ENCODE assay signal across 8 mouse cellular contexts in genomic region chr1:128244727-128245355, GRCm38 (mm10). TPM values are rescaled to one million over a fixed set of nuclear protein-coding genes. Genes with fewer than 3 reads are reported as not detected.
DNase-seq lines count a peak whose midpoint lies in the region; ATAC-seq and TF ChIP-seq lines count a peak whose summit lies in the region.

No protein-coding gene starts in this region.

- peak overlapping the region; percentile 82 for H3K9ac ChIP-seq in forebrain, embryonic 13.5 days
- H3K9ac ChIP-seq in hindbrain, postnatal 0 days (replicated peaks; ENCODE audit: low read length), result peak overlapping the region; percentile 75

- peak overlapping the region; percentile 85 for H3K4me3 ChIP-seq in brown adipose tissue, adult 24 weeks (ENCODE audit: insufficient read depth, low read depth, low read length)
- H3K4me3 ChIP-seq in forebrain, embryonic 13.5 days, result peak overlapping the region; percentile 81
- peak overlapping the region; percentile 61 for H3K4me3 ChIP-seq in hindbrain, postnatal 0 days (ENCODE audit: low read length)
- peak overlapping the region; percentile 99 for H3K4me3 ChIP-seq in megakaryocyte, embryonic 14.5 days (replicated peaks)

- H3K27ac ChIP-seq in brown adipose tissue, adult 24 weeks (replicated peaks; ENCODE audit: low read depth, low read length), result peak overlapping the region; percentile 89
- peak overlapping the region; percentile 88 for H3K27ac ChIP-seq in forebrain, embryonic 13.5 days
- H3K27ac ChIP-seq in hindbrain, postnatal 0 days, result peak overlapping the region; percentile 89

- WGBS in forebrain, embryonic 13.5 days, result 3% methylated on average over 19 of the region's 19 CpGs
- WGBS in hindbrain, postnatal 0 days, result under 1% methylated on average over 17 of the region's 19 CpGs

- no peaks in the 10 kb centered on the region for H3K36me3 ChIP-seq in forebrain, embryonic 13.5 days (ENCODE audit: poor library complexity, severe bottlenecking)
- H3K36me3 ChIP-seq in hindbrain, postnatal 0 days (ENCODE audit: insufficient read depth, low read length), result no peaks in the 10 kb centered on the region
- H3K36me3 ChIP-seq in megakaryocyte, embryonic 14.5 days (replicated peaks; ENCODE audit: low read length), result peaks cover 20% of the 10 kb centered on the region

- H3K4me2 ChIP-seq in forebrain, embryonic 13.5 days, result peak overlapping the region; percentile 95
- H3K4me2 ChIP-seq in hindbrain, postnatal 0 days (ENCODE audit: low read depth, low read length), result peak overlapping the region; percentile 70

- peak; percentile 42; the same call in 1 of the 2 replicates for ATAC-seq in forebrain, embryonic 13.5 days
- ATAC-seq in hindbrain, postnatal 0 days, result peak; percentile 48

- no peaks in the 10 kb centered on the region for H3K27me3 ChIP-seq in forebrain, embryonic 13.5 days
- H3K27me3 ChIP-seq in hindbrain, postnatal 0 days (ENCODE audit: insufficient read depth, low read length), result no peaks in the 10 kb centered on the region
- no peaks in the 10 kb centered on the region for H3K27me3 ChIP-seq in megakaryocyte, embryonic 14.5 days (replicated peaks)

- TF ChIP-seq CTCF in hindbrain, postnatal 0 days (IDR thresholded peaks at IDR 0.05; ENCODE audit: low read depth), result no peak

- DNase-seq in retina, embryonic 14.5 days (ENCODE audit: low spot score), result peak; percentile 48
- DNase-seq in retina, postnatal 1 day, result no peak
- peak; percentile 39 for DNase-seq in hindbrain, postnatal 0 days (ENCODE audit: low spot score)
- peak; percentile 8 to 12 for DNase-seq in spleen, postnatal 14 days (ENCODE audit: low spot score in 2 of 2)
- DNase-seq in frontal cortex, postnatal 25 days (ENCODE audit: low spot score in 2 of 2), result no peak

- H3K9me3 ChIP-seq in forebrain, embryonic 13.5 days (replicated peaks), result no peaks in the 10 kb centered on the region
- H3K9me3 ChIP-seq in hindbrain, postnatal 0 days (ENCODE audit: low read length), result no peaks in the 10 kb centered on the region
- no peaks in the 10 kb centered on the region for H3K9me3 ChIP-seq in megakaryocyte, embryonic 14.5 days

- H3K4me1 ChIP-seq in brown adipose tissue, adult 24 weeks (ENCODE audit: control insufficient read depth, insufficient read depth, insufficient read length, low read length), result 0 out of 2 replicates have a peak, but pooled peaks cover 2% of the 10 kb centered on the region
- H3K4me1 ChIP-seq in forebrain, embryonic 13.5 days, result peaks cover 16% of the 10 kb centered on the region
- H3K4me1 ChIP-seq in hindbrain, postnatal 0 days (ENCODE audit: insufficient read depth, low read length), result peaks cover 9% of the 10 kb centered on the region
- peaks cover 31% of the 10 kb centered on the region for H3K4me1 ChIP-seq in megakaryocyte, embryonic 14.5 days

RNA-seq across cellular contexts. Expression of gene Ubxn4, which starts 1.1 kb away (rescaled TPM):
- 57.3 and 61.0 TPM in 2 replicates for polyA plus RNA-seq in brown adipose tissue, adult 24 weeks (2012; ENCODE audit: insufficient read depth, insufficient read length, missing spikeins)
- 73.6 and 81.0 TPM in 2 replicates for polyA plus RNA-seq in forebrain, embryonic 13.5 days (2015; fragmentation: Nextera tagmentation; extraction: Ambion mirVana)
- 32.9 and 45.6 TPM in 2 replicates for total RNA-seq in hindbrain, postnatal 0 days (2014; rRNA removed)
- 73.0 and 79.3 TPM in 2 replicates for polyA plus RNA-seq in hindbrain, postnatal 0 days (2015; fragmentation: Nextera tagmentation; extraction: Ambion mirVana)
- polyA plus RNA-seq in megakaryocyte, embryonic 14.5 days (2012; ENCODE audit: insufficient read depth, low replicate concordance), result 7.9 and 26.4 TPM in 2 replicates

Comparison
In these comparisons a context has a peak if more than half of its experiments do, and no peak if none do; other contexts are left out.
1. DNase-seq: peak in retina, embryonic 14.5 days (single experiment), hindbrain, postnatal 0 days (single experiment) and spleen, postnatal 14 days (2 of 2); none in retina, postnatal 1 day (single experiment) and frontal cortex, postnatal 25 days (0 of 2).
2. Peak in every context shown above with its lines, with median percentiles within 50 percentile points of each other: H3K27ac ChIP-seq and H3K4me3 ChIP-seq.